Comparison of ENCODE assay signal across 9 mouse cellular contexts in genomic region chr19:11964266-11964665, GRCm38 (mm10). TPM values are rescaled to one million over a fixed set of nuclear protein-coding genes. Genes with fewer than 3 reads are reported as not detected.
A peak's percentile ranks its signal among the peaks of the same experiment; 100 is the strongest.
DNase-seq lines count a peak whose midpoint lies in the region; ATAC-seq lines count a peak whose summit lies in the region.
"Had no signal": no experiment of that assay in that cellular context is flagged by ENCODE, and none has a peak within 500 bp of the region (broad histone marks: within the 10 kb centered on the region; RNA-seq: fewer than 3 reads in every experiment).

No protein-coding gene starts in this region.

- 95% methylated on average over 1 of the region's 1 CpGs for WGBS in forebrain, embryonic 14.5 days
- 94% methylated on average over 1 of the region's 1 CpGs for WGBS in liver, embryonic 16.5 days (ENCODE audit: insufficient replicate concordance)

- H3K9ac ChIP-seq in forebrain, embryonic 14.5 days (ENCODE audit: low read length): no peak overlapping the region
- no peak overlapping the region for H3K9ac ChIP-seq in liver, embryonic 16.5 days (ENCODE audit: low read depth, low read length)

- H3K4me3 ChIP-seq in forebrain, embryonic 14.5 days (ENCODE audit: low read depth, low read length): peak overlapping the region; percentile 38; the same call in 1 of the 2 replicates
- peak overlapping the region; percentile 71 for H3K4me3 ChIP-seq in liver, embryonic 16.5 days (ENCODE audit: low read depth, low read length)

- no peak overlapping the region for H3K27ac ChIP-seq in forebrain, embryonic 14.5 days (ENCODE audit: low read depth, low read length)
- no peak overlapping the region for H3K27ac ChIP-seq in liver, embryonic 16.5 days (ENCODE audit: low read length)

- H3K4me2 ChIP-seq in forebrain, embryonic 14.5 days (ENCODE audit: low read length): peak overlapping the region; percentile 50
- H3K4me2 ChIP-seq in liver, embryonic 16.5 days (ENCODE audit: low read depth, low read length): peak overlapping the region; percentile 86

- peaks cover 9% of the 10 kb centered on the region; the same call in 1 of the 2 replicates for H3K36me3 ChIP-seq in forebrain, embryonic 14.5 days (ENCODE audit: control insufficient read depth, insufficient read depth, low read length)
- H3K36me3 ChIP-seq in liver, embryonic 16.5 days (ENCODE audit: control insufficient read depth, insufficient read depth): peaks cover 3% of the 10 kb centered on the region; the same call in 1 of the 2 replicates

- no peaks in the 10 kb centered on the region for H3K27me3 ChIP-seq in forebrain, embryonic 14.5 days (replicated peaks; ENCODE audit: control insufficient read depth, insufficient read depth, low read length)
- no peaks in the 10 kb centered on the region for H3K27me3 ChIP-seq in liver, embryonic 16.5 days (ENCODE audit: control insufficient read depth, insufficient read depth, low read depth, low read length)

- H3K9me3 ChIP-seq in forebrain, embryonic 14.5 days (replicated peaks; ENCODE audit: control insufficient read depth, low read length): no peaks in the 10 kb centered on the region
- H3K9me3 ChIP-seq in liver, embryonic 16.5 days (replicated peaks; ENCODE audit: control insufficient read depth, low read length): no peaks in the 10 kb centered on the region

- peak; percentile 22 to 50 for DNase-seq in cerebellum, postnatal 14 days
- DNase-seq in cerebellum, adult 18-20 months: no peak
- peak; percentile 44 for DNase-seq in 416B (ENCODE audit: low read depth)
- DNase-seq in forebrain, embryonic 14.5 days (ENCODE audit: low spot score): peak; percentile 4
- no peak for DNase-seq in layer of hippocampus, adult 18-20 months (ENCODE audit: low spot score in 2 of 2)
- DNase-seq in yolk sac, embryonic 10.5 days (ENCODE audit: low spot score): no peak
- no peak for DNase-seq in spleen, postnatal 36 days (ENCODE audit: low spot score in 2 of 2)
- DNase-seq: thymus, postnatal 4 days had no signal

- no peak for ATAC-seq in forebrain, embryonic 14.5 days
- ATAC-seq in liver, embryonic 16.5 days (ENCODE audit: low read depth): no peak

- H3K4me1 ChIP-seq in forebrain, embryonic 14.5 days (ENCODE audit: control insufficient read depth, insufficient read depth, low read length): peaks cover 7% of the 10 kb centered on the region; the same call in 1 of the 2 replicates
- H3K4me1 ChIP-seq in liver, embryonic 16.5 days (ENCODE audit: control insufficient read depth, low read depth, low read length): peaks cover 16% of the 10 kb centered on the region

RNA-seq across cellular contexts. Expression of gene Osbp, which starts 1.5 kb away (rescaled TPM):
- polyA plus RNA-seq in forebrain, embryonic 14.5 days (2014; fragmentation: Nextera tagmentation; extraction: Ambion mirVana): 7.2 and 7.4 TPM in 2 replicates
- 1.7 TPM in 2 replicates for polyA plus RNA-seq in liver, embryonic 16.5 days (2015; fragmentation: Nextera tagmentation; extraction: Ambion mirVana)
- total RNA-seq in layer of hippocampus, adult 18-20 months (2021): 10 to 100 TPM; 51.3 to 52.5 TPM

RNA-seq across cellular contexts. Expression of gene Patl1, which starts 52.1 kb away (rescaled TPM):
- 16.1 and 21.2 TPM in 2 replicates for polyA plus RNA-seq in forebrain, embryonic 14.5 days (2014; fragmentation: Nextera tagmentation; extraction: Ambion mirVana)
- polyA plus RNA-seq in liver, embryonic 16.5 days (2015; fragmentation: Nextera tagmentation; extraction: Ambion mirVana): 6.8 TPM in 2 replicates
- 10 to 100 TPM; 22.7 to 23.3 TPM for total RNA-seq in layer of hippocampus, adult 18-20 months (2021)

Comparison
In these comparisons a context has a peak if more than half of its experiments do, and no peak if none do; other contexts are left out.
1. DNase-seq: peak in cerebellum, postnatal 14 days (2 of 2), 416B (single experiment) and forebrain, embryonic 14.5 days (single experiment); none in cerebellum, adult 18-20 months (0 of 2), layer of hippocampus, adult 18-20 months (0 of 2), yolk sac, embryonic 10.5 days (single experiment) and spleen, postnatal 36 days (0 of 2).